Mouse (Mus musculus) thymus, postnatal 4 days (tissue): ENCODE data around the gene Cfap221.

Experiments
- DNase-seq: peaks from one replicate; pipeline ENCODE4 v3.0.0; 2021

Gene Cfap221

DNA sequence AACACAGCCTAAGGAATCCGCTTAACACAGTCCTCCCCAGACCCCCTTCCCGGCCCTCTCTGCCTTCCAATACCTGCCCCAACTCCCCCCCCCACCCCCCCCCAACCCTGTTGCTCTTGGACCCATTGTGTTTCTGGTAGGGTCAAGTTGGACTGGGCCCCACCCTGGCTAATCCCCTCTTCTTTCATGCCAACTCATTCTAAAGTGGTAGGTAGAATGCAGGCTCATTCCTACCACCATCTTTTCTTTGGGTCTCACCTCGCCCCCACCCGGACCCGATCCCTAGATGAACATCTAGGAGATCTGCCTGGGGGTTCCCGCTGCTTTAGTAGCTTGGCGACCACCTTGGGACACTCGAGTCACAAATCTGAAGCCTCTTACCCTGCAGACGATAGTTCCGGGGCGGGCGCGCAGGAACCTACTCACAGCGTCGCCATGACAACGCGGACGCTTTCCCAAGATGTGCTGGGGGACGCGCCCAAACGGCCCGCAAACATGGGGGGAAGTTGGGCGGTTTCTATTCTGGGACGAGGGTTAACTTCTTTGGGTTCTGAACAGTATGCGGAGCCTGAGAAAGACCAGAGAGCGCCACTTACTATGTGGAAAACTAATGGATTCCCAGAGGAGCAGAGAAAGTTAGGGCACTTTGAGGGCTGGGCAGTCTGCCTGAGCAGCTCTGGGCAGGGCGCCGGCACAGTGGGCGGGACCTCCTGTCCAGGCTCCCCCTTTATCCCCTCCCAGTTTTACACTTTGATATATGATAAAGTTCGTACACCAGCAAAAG, at the start of gene Cfap221:
Gene Cfap221, minus strand, starts transcription at position 437 of the 784 bp plus-strand sequence.
- DNase-seq = peak; percentile 64

- no peak for DNase-seq
Measured at GRCm38 (mm10) chr1:120044584-120044983, 47.5 kb upstream of the Cfap221 start.

DNA sequence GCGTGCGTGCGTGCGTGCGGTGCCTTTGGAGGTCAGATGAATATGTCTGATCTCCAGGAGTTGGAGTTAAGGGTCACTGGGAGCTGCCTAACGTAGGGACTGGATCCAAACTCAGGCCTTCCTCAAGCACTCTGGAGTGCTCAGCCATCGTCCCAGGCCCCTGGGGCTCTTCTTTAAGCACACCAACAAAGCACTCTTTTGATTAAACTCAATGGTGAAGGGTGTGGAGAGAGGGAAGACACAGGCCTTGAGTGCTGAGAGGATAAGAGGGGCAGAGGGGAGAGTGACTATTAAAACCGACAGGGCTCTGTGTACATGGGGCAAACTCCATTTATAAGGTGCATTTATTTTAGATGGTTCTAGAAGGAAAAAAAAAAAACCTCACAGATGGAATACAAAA, 45.4 kb upstream of the Cfap221 start:
- DNase-seq = no peak

GRCm38 (mm10) chr1:120038594-120038993, 41.6 kb upstream of the Cfap221 start:
- DNase-seq = no peak

DNA sequence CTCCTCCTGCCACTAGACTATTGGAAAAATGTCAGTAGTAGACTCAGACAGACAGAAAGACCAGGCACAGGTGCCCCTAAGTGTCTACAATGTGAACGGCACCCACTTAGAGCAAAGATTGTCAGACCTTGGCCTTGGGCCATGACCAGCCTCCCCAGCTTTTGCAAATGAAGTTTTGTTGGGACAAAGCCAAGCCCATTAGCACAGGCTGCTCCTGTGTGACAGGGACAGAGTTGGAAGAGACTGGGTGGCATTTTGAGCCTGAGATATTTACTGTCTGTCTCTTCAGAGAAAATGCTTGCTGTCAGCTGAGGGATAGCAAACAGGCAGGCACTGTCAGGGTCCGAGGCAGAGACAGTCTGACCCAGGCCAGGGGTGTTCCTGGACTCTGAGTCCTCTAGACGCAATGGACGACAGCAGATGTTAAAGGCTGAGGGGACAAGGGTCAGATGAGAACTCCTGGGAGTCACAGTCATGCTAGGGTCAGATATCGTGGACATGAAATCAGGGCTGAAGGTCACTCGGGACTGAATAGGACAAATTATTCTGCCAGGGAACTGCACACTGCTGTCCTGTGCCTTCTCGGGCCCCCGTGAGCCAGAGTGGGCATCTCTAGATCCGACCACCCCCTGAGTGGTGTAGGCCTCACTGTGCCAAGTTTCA, 40.1 kb upstream of the Cfap221 start:
- no peak for DNase-seq

DNA sequence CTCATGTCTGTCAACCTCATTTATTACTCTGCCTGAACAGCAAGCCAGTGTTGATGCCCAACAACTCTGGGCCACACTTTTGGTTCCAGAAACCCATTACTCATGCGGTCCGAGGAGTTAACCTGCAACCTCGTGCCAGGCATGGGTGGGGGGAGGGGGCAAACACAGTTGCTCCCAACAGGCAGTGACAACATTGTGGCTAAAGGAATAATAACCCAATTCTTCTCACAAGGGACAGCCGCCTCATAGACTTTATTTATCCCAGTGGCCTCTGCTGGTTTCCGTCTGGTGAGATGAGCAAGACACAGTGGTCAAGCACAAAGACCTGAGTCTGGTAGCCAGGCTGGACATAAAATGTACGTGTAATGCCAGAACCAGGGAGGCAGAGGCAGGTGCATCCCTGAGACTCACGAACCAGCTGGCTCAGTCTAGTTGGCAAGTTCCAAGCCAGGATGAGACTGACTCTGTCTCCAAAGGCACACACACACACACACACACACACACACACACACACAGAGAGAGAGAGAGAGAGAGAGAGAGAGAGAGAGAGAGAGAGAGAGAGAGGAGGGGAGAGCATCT, 38.5 kb upstream of the Cfap221 start:
- DNase-seq = no peak

DNA sequence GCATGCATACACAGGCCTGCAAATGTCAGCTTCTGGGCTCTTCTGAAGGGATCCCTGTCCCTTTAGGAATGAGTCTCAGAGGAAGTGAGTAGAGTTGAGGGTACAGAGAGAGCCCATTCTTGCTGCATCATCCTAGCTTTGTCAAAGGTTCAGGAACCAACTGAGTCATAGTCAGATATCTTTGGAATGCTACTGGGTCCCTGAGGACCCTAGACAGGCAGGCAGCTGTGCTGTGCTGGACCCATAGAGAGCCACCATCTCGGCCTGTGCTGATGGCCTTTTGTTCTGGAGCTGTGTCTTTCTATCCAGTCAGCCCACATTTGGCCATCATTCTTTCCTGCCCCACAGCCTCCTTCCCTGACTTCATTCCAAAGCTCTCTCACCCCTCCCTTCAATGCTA, 37.8 kb upstream of the Cfap221 start:
- DNase-seq = no peak

GRCm38 (mm10) chr1:120033469-120033854, 36.4 kb upstream of the Cfap221 start:
- DNase-seq = no peak

GRCm38 (mm10) chr1:120032804-120033468, 35.9 kb upstream of the Cfap221 start:
- DNase-seq = peak; percentile 66

GRCm38 (mm10) chr1:120030474-120030873, 33.4 kb upstream of the Cfap221 start:
- DNase-seq = no peak

- DNase-seq = no peak
Measured at GRCm38 (mm10) chr1:120027693-120028092, 30.7 kb upstream of the Cfap221 start.

DNA sequence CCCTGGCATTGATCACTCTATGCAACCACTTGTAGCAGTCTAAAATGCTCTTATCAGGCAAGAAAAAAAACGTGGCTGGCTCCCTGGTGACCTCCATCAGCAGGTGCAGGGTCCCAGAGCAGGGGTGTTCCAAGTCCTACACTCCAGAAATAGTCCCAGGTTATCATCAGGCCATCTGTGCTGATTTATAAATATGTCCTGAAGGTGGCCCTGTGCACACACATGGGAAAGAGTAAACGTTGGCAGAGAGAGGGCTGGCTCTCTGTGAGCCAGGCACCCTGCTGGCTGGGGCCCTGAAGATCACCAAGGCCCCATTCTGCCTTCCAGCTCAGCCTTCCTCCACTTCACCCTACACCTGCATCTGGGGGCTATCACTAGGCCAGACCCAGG, 28.0 kb upstream of the Cfap221 start:
- DNase-seq = no peak

DNA sequence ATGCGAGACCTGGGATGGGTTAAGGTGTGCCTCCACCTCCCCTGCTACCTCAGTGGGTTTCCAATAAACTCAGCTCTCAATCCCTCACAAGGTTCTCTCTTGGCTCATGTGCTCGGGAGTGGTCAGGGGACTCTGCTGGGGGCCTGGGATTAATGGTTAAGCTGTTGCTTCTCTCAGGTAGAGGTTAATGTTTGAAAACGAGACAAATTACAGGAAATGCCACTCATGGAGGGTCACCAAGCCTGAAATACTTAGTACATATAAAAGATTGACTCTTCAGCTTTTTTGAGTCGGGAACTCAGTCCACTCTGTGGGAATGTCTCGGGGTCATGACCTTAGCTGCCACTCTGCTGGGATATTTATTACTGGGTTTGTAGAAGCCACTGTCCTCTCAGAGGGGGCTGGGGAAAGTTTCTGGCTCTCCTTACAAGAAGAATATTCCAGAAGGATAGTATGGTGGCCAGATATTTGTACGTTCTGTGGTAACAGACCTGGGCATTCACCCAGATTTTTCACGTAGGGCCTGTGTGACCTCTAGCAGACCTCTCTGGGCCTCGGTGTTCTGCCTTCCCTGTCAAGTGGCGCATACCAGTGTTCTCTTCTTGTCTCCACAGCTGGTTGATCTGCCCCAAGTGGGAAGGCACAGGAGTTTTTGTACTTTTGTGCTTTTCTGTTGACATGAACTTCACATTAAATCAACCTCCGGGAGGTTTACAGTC, 27.5 kb upstream of the Cfap221 start:
- DNase-seq = no peak

DNA sequence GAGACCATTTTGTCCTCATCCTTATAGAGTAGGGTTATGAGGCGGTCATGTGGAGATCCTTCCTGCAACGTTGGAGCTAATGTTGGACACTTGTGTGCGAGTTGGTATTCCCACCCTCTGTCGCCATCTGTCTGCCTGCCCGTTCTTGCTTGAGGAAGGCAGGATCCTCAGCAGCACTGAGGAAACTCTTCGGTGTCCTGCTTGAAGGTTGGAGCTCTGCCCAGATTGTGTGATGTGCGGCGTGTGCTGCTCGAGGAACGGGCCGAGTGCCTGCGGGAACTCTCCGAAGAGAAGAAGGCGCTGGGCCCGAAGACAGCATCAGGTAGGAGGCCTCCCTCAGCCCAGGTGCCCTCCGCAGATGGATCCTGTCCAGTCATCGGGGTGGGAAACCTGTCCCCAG, 24.9 kb upstream of the Cfap221 start:
- DNase-seq = no peak

DNA sequence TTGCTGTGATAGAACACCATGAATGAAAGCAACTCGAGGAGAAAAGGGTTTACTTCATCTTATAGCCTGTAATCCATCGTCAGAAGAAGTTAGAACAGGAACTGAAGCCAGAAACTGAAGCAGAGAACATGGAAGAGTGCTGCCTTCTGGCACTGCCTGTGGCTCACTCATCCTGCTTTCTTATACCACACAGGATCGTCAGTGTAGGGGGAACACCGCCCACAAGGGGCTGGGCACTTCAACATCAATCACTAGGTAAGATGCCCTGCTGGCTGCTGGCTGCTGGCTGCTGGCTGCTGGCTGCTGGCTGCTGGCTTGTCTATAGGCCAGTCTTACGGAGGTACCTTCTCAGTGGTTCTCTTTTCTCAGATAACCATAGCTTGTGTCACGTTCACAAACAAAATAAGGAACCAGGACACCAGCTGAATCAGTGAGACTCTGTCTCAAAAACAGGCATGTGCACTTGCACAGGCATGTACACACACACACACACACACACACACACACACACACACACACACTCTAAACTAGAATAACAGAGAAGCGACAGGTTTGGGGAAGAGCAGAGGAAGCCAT, 23.4 kb upstream of the Cfap221 start:
- DNase-seq = no peak

DNA sequence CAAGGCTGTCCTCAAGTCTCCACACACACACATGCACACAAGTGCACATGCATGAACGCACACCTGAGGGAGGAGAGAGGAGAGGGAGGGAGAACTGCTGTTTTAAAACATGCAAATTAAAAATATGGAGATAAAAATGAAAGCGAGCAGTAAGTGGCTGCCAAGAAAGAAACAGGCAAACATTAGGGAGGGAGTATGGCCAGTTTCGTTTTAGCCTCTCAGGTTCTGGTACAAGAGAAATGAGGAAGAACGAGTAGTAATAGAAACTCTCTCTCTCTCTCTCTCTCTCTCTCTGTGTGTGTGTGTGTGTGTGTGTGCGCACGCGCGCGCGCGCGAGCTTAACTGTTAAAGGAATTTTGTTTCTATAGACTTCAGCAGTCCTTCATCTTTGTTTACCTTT, 22.4 kb upstream of the Cfap221 start:
- DNase-seq = no peak

DNA sequence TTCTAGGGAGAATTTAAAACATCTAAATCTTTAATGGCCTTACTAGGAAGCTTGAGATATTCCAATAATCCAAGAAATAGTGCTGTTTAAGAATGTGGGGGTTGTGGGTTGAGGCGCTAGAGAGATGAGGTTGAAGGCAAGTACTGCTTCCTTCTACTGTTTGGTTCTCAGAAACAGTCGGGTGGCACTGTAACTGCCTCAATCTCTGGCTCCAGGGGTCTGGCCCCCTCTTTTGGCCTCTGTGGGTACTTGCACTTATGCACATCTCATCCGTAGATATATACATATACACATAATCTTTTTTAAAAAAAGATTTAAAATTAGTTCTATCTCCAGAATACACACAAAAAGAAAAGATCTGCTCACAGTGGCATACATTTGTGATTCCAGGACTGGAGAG, 21.9 kb upstream of the Cfap221 start:
- no peak for DNase-seq

DNA sequence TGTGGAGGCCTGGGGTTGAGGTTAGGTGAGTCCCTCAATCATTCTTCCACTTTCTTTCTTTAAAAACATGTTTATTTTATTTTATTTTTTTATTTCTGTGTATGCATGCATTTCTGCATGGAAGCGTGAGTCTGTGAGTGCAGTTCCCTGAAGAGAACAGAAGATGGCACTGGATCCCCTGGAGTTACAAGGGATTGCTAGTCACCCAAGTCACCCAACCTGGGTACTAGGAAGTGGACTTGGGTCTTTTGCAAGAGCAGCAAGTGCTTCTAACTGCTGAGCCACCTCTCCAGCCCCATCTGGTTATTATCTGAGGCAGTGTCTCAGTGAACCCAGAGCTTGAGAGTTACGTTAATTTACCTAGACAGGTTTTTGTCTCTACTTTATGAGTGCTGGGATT, 19.2 kb upstream of the Cfap221 start:
- no peak for DNase-seq

GRCm38 (mm10) chr1:120013111-120013510, 16.1 kb upstream of the Cfap221 start:
- DNase-seq = peak; percentile 84

GRCm38 (mm10) chr1:120012638-120013037, 15.6 kb upstream of the Cfap221 start:
- DNase-seq = no peak

GRCm38 (mm10) chr1:120007851-120008588, 11.0 kb upstream of the Cfap221 start:
- DNase-seq = no peak
